Mouse (Mus musculus) limb, embryonic 14.5 days (tissue): ENCODE measurements at regions not wholly inside any gene's neighbourhood (a gene's known extent, or its start where the extent isn't known, plus 50 kb on each side); places are given as distances from the start of the nearest gene placed in this dataset.
"Not testable (repeated sequence)": the region's sequence is repeated elsewhere in the genome, so short reads cannot be mapped to it uniquely, and the experiment has no call there.

ENCODE experiments used
- ATAC-seq: fragments of 200-750 bp; cut with Nextera tagmentation; 2 replicates; pipeline ENCODE4 v1.8.0; 2017; ENCODE audit warnings: low read depth, moderate number of reproducible peaks, moderate TSS enrichment; ENCODE audit not compliant: low FRiP score
- DNase-seq: peaks from one replicate; pipeline ENCODE4 v3.0.0-alpha.2; 2015; ENCODE audit warnings: low spot score
- H3K27ac ChIP-seq: fragments of 300-500 bp; sonication (generic); replicated peaks from 2 replicates; pipeline ENCODE4 v1.5.1; 2014; ENCODE audit warnings: low read depth, mild to moderate bottlenecking, low read length, moderate library complexity, mixed read lengths
- H3K27me3 ChIP-seq: fragments of 300-500 bp; sonication (generic); 2 replicates; pipeline ENCODE4 v1.6.1; 2014; ENCODE audit warnings: low read length, mixed read lengths; ENCODE audit not compliant: control insufficient read depth, insufficient read depth
- H3K36me3 ChIP-seq: fragments of 300-500 bp; sonication (generic); 2 replicates; pipeline ENCODE4 v1.6.1; 2014; ENCODE audit warnings: mild to moderate bottlenecking, low read length, moderate library complexity, mixed read lengths; ENCODE audit not compliant: control insufficient read depth, insufficient read depth
- H3K4me1 ChIP-seq: fragments of 300-500 bp; sonication (generic); 2 replicates; pipeline ENCODE4 v1.6.1; 2014; ENCODE audit warnings: antibody characterized with exemption, low read length, mixed read lengths; ENCODE audit not compliant: control insufficient read depth, insufficient read depth
- H3K4me2 ChIP-seq: fragments of 300-500 bp; sonication (generic); replicated peaks from 2 replicates; pipeline ENCODE4 v1.6.1; 2014; ENCODE audit warnings: low read depth, mild to moderate bottlenecking, low read length, moderate library complexity; ENCODE audit not compliant: severe bottlenecking
- H3K4me3 ChIP-seq: fragments of 300-500 bp; sonication (generic); replicated peaks from 2 replicates; pipeline ENCODE4 v1.5.1; 2014; ENCODE audit warnings: low read length
- H3K9ac ChIP-seq: fragments of 300-500 bp; sonication (generic); 2 replicates; pipeline ENCODE4 v1.6.1; 2014; ENCODE audit warnings: mild to moderate bottlenecking, low read depth, low read length, moderate library complexity; ENCODE audit not compliant: severe bottlenecking
- H3K9me3 ChIP-seq: fragments of 300-500 bp; sonication (generic); 2 replicates; pipeline ENCODE4 v1.6.1; 2016; ENCODE audit warnings: low read length; ENCODE audit not compliant: control insufficient read depth
- POLR2A ChIP-seq: fragments of 200-500 bp; IDR thresholded peaks from 2 replicates; pipeline ENCODE4 v1.8.0; 2012; ENCODE audit warnings: inconsistent platforms, mild to moderate bottlenecking, moderate library complexity, borderline replicate concordance; ENCODE audit not compliant: insufficient read depth, insufficient read length; ENCODE audit errors: extremely low read depth
- WGBS: fragments of 180-500 bp; shearing (Covaris S2); extraction: QIAGEN DNeasy Blood & Tissue Kit; methylation state at CpG from one replicate; pipeline ENCODE4 v1.1.7; 2014; 5-methylcytosine and 5-hydroxymethylcytosine counted together

DNA sequence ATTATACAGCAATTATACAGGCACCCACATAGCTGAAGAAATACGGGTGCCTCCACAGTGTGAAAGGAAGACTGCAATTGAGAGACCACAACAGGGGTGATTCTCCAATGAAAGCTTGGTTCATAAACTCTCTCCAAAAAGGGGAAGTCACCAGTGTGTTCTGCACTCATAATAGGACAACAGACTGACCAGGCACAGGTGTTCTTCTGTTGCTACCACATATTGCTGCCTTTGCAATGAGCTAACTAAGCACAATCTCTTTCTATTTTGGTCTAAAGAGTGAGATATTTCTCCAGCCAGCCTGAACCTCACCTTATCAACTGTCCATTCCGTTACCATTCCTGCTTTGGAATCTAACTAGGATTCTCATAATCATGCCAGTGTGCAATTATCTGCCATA, 216.8 kb upstream of the Irak1bp1 start:
- Histone ChIP-seq H3K4me3 (no peak overlapping the region), H3K9me3 (no peaks in the 10 kb centered on the region), H3K36me3 (no peaks in the 10 kb centered on the region), H3K27me3 (no peaks in the 10 kb centered on the region), H3K27ac (no peak overlapping the region), H3K4me1 (no peaks in the 10 kb centered on the region), H3K4me2 (no peak overlapping the region), H3K9ac (no peak overlapping the region)
- WGBS: 87% methylated on average over 2 of the region's 2 CpGs
- no peak for ATAC-seq
- no peak for TF ChIP-seq POLR2A
- no peak for DNase-seq

DNA sequence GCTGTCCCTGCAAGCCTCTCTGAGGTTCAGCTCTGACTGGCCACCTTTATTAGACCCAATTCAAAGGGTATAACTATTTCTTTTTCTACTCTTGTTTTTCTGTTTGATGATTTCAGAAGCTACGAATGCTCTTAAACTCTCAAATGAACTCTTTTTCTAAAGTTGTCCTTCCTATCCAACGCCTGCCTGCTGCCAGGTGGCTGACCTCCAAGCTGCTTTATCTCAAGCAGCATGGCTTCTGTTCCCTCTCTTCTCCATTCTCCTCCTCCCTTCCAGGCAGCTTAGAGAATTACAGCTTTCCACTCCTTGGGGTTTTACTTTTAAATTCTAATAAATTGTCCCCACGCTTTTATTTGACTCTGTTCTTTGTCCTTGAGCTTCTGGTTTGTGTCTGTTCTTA, 196.9 kb upstream of the Irak1bp1 start:
- Histone ChIP-seq H3K27ac (no peak overlapping the region), H3K27me3 (no peaks in the 10 kb centered on the region), H3K4me3 (no peak overlapping the region), H3K4me2 (no peak overlapping the region), H3K4me1 (peaks cover 6% of the 10 kb centered on the region; the same call in 1 of the 2 replicates), H3K9me3 (no peaks in the 10 kb centered on the region), H3K36me3 (no peaks in the 10 kb centered on the region), H3K9ac (no peak overlapping the region)
- WGBS: 48% methylated on average over 3 of the region's 3 CpGs
- ATAC-seq (no peak), DNase-seq (no peak)
- no peak for TF ChIP-seq POLR2A

DNA sequence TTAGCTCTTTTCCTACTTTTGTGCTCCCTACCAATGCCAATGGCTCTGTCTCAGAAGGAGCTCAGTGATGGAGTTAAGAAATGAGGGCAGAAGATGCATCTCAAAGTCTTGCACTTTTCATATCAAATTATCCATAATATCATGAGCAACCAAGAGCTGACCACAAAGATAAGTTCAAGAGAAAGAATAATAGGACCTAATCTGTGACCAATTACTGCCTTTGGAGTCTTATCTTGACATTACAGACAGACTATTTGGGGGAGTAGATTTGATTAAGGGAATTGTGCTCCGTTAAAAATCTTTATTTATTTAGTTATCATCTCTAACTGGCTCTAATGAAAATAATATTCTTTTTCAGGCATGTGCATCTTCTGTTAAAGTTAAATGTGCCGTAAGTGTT, 189.1 kb upstream of the Irak1bp1 start:
- H3K27ac ChIP-seq: no peak overlapping the region
- no peak overlapping the region for H3K4me3 ChIP-seq
- no peak for TF ChIP-seq POLR2A
- H3K36me3 ChIP-seq: no peaks in the 10 kb centered on the region
- H3K4me2 ChIP-seq: no peak overlapping the region
- no peaks in the 10 kb centered on the region for H3K4me1 ChIP-seq
- DNase-seq: no peak
- WGBS: 80% methylated on average over 2 of the region's 2 CpGs
- H3K9me3 ChIP-seq: no peaks in the 10 kb centered on the region
- no peak for ATAC-seq
- H3K27me3 ChIP-seq: no peaks in the 10 kb centered on the region
- no peak overlapping the region for H3K9ac ChIP-seq

DNA sequence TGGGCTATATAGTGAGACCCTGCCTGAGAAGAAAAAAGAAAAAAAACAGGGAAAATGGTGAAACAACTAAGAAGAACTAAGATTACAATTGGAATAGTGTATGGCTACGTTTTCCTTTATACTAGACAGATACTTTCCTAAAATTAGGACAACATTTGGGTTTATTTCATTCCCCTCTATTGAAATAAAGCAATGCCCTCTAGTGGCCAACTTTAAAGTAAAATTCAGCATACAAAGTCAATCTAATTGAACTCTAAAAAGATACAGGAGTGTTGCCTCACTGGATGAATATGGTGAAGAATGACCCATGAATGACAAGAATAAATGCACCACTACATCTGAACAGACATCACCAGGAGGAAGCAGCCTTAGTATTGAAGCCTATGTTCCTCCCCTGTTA, 185.4 kb upstream of the Irak1bp1 start:
- H3K36me3 ChIP-seq: no peaks in the 10 kb centered on the region
- H3K9me3 ChIP-seq: no peaks in the 10 kb centered on the region
- H3K9ac ChIP-seq: no peak overlapping the region
- WGBS: 10% methylated on average over 1 of the region's 1 CpGs
- H3K27ac ChIP-seq: no peak overlapping the region
- H3K4me3 ChIP-seq: no peak overlapping the region
- no peaks in the 10 kb centered on the region for H3K4me1 ChIP-seq
- no peak for TF ChIP-seq POLR2A
- peak; percentile 58 for DNase-seq
- ATAC-seq: no peak
- H3K27me3 ChIP-seq: no peaks in the 10 kb centered on the region
- no peak overlapping the region for H3K4me2 ChIP-seq

DNA sequence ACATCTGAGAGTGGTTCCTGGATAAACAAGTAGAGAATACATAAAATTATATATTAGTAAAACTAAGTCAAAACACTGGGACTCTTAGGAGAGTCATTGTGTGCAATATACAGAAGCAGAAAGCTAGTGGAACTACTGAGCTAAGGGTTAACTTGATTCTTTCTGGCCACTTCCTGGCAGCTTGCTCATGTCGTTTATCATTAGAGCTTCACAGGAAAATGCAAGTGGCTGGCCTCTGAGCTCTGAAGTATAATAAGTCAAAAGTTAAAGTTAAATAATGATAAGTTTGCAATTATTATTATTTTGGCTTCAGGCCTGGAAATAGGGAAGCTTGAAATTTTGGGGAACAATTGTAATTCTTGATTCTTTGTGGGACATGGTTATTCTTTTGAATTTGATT, 173.8 kb upstream of the Irak1bp1 start:
- 6% methylated on average over 1 of the region's 1 CpGs for WGBS
- not testable (repeated sequence) for ATAC-seq, H3K36me3 ChIP-seq, H3K4me3 ChIP-seq, DNase-seq, H3K27me3 ChIP-seq, H3K9ac ChIP-seq, H3K27ac ChIP-seq, H3K9me3 ChIP-seq, H3K4me2 ChIP-seq, H3K4me1 ChIP-seq

DNA sequence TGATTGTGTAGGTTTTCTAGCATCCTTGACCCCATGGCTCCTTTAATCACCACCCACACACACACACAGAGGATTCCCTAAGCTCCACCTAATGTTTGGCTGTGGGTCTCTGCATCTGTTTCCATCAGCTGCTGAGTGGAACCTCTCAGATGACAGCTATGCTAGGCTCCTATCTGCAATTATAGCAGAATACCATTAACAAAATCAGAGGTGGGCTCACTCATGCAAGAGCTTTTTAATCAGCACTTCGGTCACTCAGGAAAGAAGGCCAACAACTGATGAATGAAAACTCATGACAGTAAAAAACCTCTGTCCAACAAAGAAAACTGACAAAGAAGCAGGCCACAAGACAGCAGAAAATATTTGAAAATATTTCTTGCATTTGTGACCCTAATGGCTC, 147.1 kb upstream of the Irak1bp1 start:
- WGBS: 92% methylated on average over 1 of the region's 1 CpGs

More for the DNA sequence above, 147.1 kb upstream of the Irak1bp1 start:
- H3K4me3 ChIP-seq: no peak overlapping the region
- no peak overlapping the region for H3K9ac ChIP-seq
- H3K4me2 ChIP-seq: no peak overlapping the region
- no peak for TF ChIP-seq POLR2A
- H3K27ac ChIP-seq: no peak overlapping the region
- no peaks in the 10 kb centered on the region for H3K27me3 ChIP-seq
- H3K36me3 ChIP-seq: no peaks in the 10 kb centered on the region
- H3K9me3 ChIP-seq: no peaks in the 10 kb centered on the region
- no peak for DNase-seq
- ATAC-seq: no peak
- H3K4me1 ChIP-seq: no peaks in the 10 kb centered on the region
